Mouse (Mus musculus) thymus, adult 2 months (tissue): Measurements from ENCODE around the gene Map3k6.

Experiments
- CTCF ChIP-seq: fragments of 200-500 bp; IDR thresholded peaks from 2 replicates; pipeline ENCODE4 v1.5.1; 2012; ENCODE audit warnings: mild to moderate bottlenecking, control low read depth, low read length, moderate library complexity, borderline replicate concordance; ENCODE audit not compliant: control insufficient read depth, poor library complexity, insufficient read depth; ENCODE audit errors: extremely low read depth
- POLR2A ChIP-seq: fragments of 200-500 bp; IDR thresholded peaks from 2 replicates; pipeline ENCODE4 v1.6.1; 2012; ENCODE audit warnings: mild to moderate bottlenecking, low read length, control low read depth, moderate library complexity; ENCODE audit not compliant: control insufficient read depth, poor library complexity, insufficient read depth; ENCODE audit errors: extremely low read depth

DNA sequence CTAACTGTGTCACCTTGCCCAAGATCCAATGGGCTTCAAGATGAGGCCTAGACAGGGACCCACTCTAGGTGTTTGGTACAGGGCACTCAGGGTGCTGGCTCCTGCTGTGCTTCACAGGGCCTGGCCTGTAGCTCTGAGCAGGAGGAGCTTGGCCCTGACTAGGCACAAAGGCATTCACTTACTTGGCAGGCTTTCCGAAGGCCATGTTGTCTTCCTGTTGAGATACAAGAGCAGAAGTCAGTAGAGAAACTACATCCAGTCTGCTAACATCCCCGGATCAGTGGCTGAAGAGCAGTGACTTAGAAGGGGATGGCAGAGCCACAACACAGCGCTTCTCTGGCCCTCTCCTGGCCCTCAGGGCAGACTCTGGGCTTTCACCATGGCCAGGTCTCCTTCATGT, 29.0 kb downstream of the Map3k6 start:
- TF ChIP-seq CTCF, result no peak
- no peak for TF ChIP-seq POLR2A
